Mouse (Mus musculus) liver, embryonic 12.5 days (tissue): ENCODE data around the gene Tctex1d2. TPM values are rescaled to one million over a fixed set of nuclear protein-coding genes. Genes with fewer than 3 reads are reported as not detected.

Source experiments
- ATAC-seq: fragments of 200-750 bp; cut with Nextera tagmentation; 2 replicates; pipeline ENCODE4 v1.8.0; 2017; ENCODE audit warnings: moderate number of reproducible peaks, mild to moderate bottlenecking, moderate library complexity
- H3K27ac ChIP-seq: fragments of 300-500 bp; sonication (generic); 2 replicates; pipeline ENCODE4 v1.5.1; 2016; ENCODE audit warnings: mild to moderate bottlenecking
- H3K27me3 ChIP-seq: fragments of 300-500 bp; sonication (generic); replicated peaks from 2 replicates; pipeline ENCODE4 v1.6.1; 2016; ENCODE audit warnings: mild to moderate bottlenecking, moderate library complexity
- H3K36me3 ChIP-seq: fragments of 300-500 bp; sonication (generic); 2 replicates; pipeline ENCODE4 v1.6.1; 2016; ENCODE audit warnings: mild to moderate bottlenecking, moderate library complexity
- H3K4me1 ChIP-seq: fragments of 300-500 bp; sonication (generic); 2 replicates; pipeline ENCODE4 v1.6.1; 2016
- H3K4me2 ChIP-seq: fragments of 300-500 bp; sonication (generic); 2 replicates; pipeline ENCODE4 v1.6.1; 2016; ENCODE audit warnings: mild to moderate bottlenecking, moderate library complexity
- H3K4me3 ChIP-seq: fragments of 300-500 bp; sonication (generic); 2 replicates; pipeline ENCODE4 v1.5.1; 2016; ENCODE audit warnings: mild to moderate bottlenecking, moderate library complexity
- H3K9ac ChIP-seq: fragments of 300-500 bp; sonication (generic); 2 replicates; pipeline ENCODE4 v1.6.1; 2016; ENCODE audit warnings: mild to moderate bottlenecking, moderate library complexity
- H3K9me3 ChIP-seq: fragments of 300-500 bp; sonication (generic); replicated peaks from 2 replicates; pipeline ENCODE4 v1.6.1; 2016; ENCODE audit warnings: mild to moderate bottlenecking, moderate library complexity
- WGBS: fragments of 180-500 bp; shearing (Covaris S2); methylation state at CpG from one replicate; pipeline ENCODE4 v1.1.7; 2016; ENCODE audit not compliant: insufficient replicate concordance; 5-methylcytosine and 5-hydroxymethylcytosine counted together
- polyA plus RNA-seq: library from polyadenylated mRNA; unstranded; fragments of >200 nt; fragmentation: Nextera tagmentation; extraction: Ambion mirVana; gene quantifications from 2 replicates; pipeline ENCODE4 v1.2.1, GENCODE M21; 2016

The Tctex1d2 gene
- polyA plus RNA-seq = 8.1 and 8.6 TPM in 2 replicates

GRCm38 (mm10) chr16:32419517-32420483 lies at the start of gene Tctex1d2:
Gene Tctex1d2, plus strand, starts transcription at chr16:32419702.
- Histone ChIP-seq H3K36me3 (no peaks in the 10 kb centered on the region), H3K4me2 (peak within 1 kb of the TSS; percentile 81), H3K27ac (peak within 1 kb of the TSS; percentile 59; the same call in 1 of the 2 replicates), H3K27me3 (0 out of 2 replicates have a peak, but pooled peaks cover 3% of the 10 kb centered on the region), H3K9ac (peak within 1 kb of the TSS; percentile 66), H3K4me3 (peak within 1 kb of the TSS; percentile 65), H3K9me3 (no peaks in the 10 kb centered on the region), H3K4me1 (peaks cover 18% of the 10 kb centered on the region)
- ATAC-seq = peak; percentile 88
- WGBS = 4% methylated on average over 45 of the region's 45 CpGs

GRCm38 (mm10) chr16:32371351-32371750 lies 48.2 kb upstream of the Tctex1d2 start:
- no peaks in the 10 kb centered on the region for H3K9me3 ChIP-seq
- WGBS = 72% methylated on average over 4 of the region's 4 CpGs
- ATAC-seq = no peak
- H3K4me2 ChIP-seq = no peak overlapping the region
- H3K9ac ChIP-seq = no peak overlapping the region
- peaks cover 72% of the 10 kb centered on the region for H3K36me3 ChIP-seq
- H3K4me1 ChIP-seq = no peaks in the 10 kb centered on the region
- H3K27me3 ChIP-seq = no peaks in the 10 kb centered on the region
- no peak overlapping the region for H3K27ac ChIP-seq
- H3K4me3 ChIP-seq = no peak overlapping the region

GRCm38 (mm10) chr16:32379575-32379974 lies 39.9 kb upstream of the Tctex1d2 start:
- Histone ChIP-seq H3K4me1 (peaks cover under 1% of the 10 kb centered on the region; the same call in 1 of the 2 replicates), H3K9ac (no peak overlapping the region), H3K27ac (no peak overlapping the region), H3K4me3 (no peak overlapping the region), H3K27me3 (no peaks in the 10 kb centered on the region), H3K36me3 (peaks cover 89% of the 10 kb centered on the region), H3K4me2 (no peak overlapping the region), H3K9me3 (no peaks in the 10 kb centered on the region)
- no peak for ATAC-seq
- WGBS = 85% methylated on average over 2 of the region's 2 CpGs

- H3K9ac ChIP-seq = no peak overlapping the region
- H3K27me3 ChIP-seq = no peaks in the 10 kb centered on the region
- H3K27ac ChIP-seq = no peak overlapping the region
- no peak overlapping the region for H3K4me2 ChIP-seq
- no peak overlapping the region for H3K4me3 ChIP-seq
- peaks cover 86% of the 10 kb centered on the region for H3K36me3 ChIP-seq
- no peaks in the 10 kb centered on the region for H3K9me3 ChIP-seq
- ATAC-seq = no peak
- H3K4me1 ChIP-seq = peaks cover 6% of the 10 kb centered on the region; the same call in 1 of the 2 replicates
These were observed 36.6 kb upstream of the Tctex1d2 start for GRCm38 (mm10) chr16:32382901-32383300.

GRCm38 (mm10) chr16:32384885-32385284 lies 34.6 kb upstream of the Tctex1d2 start:
- ATAC-seq = no peak
- 44% methylated on average over 2 of the region's 2 CpGs for WGBS
- H3K4me2 ChIP-seq = no peak overlapping the region
- no peak overlapping the region for H3K9ac ChIP-seq
- no peak overlapping the region for H3K4me3 ChIP-seq
- peaks cover 66% of the 10 kb centered on the region for H3K36me3 ChIP-seq
- no peak overlapping the region for H3K27ac ChIP-seq
- H3K27me3 ChIP-seq = no peaks in the 10 kb centered on the region
- H3K4me1 ChIP-seq = peaks cover 19% of the 10 kb centered on the region
- no peaks in the 10 kb centered on the region for H3K9me3 ChIP-seq

- H3K36me3 ChIP-seq = peaks cover 64% of the 10 kb centered on the region
- H3K27me3 ChIP-seq = no peaks in the 10 kb centered on the region
- H3K4me1 ChIP-seq = peaks cover 23% of the 10 kb centered on the region
- ATAC-seq = no peak
- H3K4me2 ChIP-seq = no peak overlapping the region
- H3K27ac ChIP-seq = no peak overlapping the region
- WGBS = 89% methylated on average over 3 of the region's 3 CpGs
- H3K4me3 ChIP-seq = no peak overlapping the region
- no peak overlapping the region for H3K9ac ChIP-seq
- H3K9me3 ChIP-seq = no peaks in the 10 kb centered on the region
These were observed 32.7 kb upstream of the Tctex1d2 start for GRCm38 (mm10) chr16:32386826-32387225.

GRCm38 (mm10) chr16:32389049-32389448 lies 30.5 kb upstream of the Tctex1d2 start:
- Histone ChIP-seq H3K9ac (0 out of 2 replicates have a peak overlapping the region, but pooled peaks have one; percentile 35), H3K36me3 (peaks cover 51% of the 10 kb centered on the region), H3K4me1 (peaks cover 23% of the 10 kb centered on the region), H3K27me3 (no peaks in the 10 kb centered on the region), H3K4me3 (no peak overlapping the region), H3K9me3 (no peaks in the 10 kb centered on the region), H3K27ac (peak overlapping the region; percentile 56; the same call in 1 of the 2 replicates), H3K4me2 (no peak overlapping the region)
- no peak; the same call in 1 of the 2 replicates for ATAC-seq

GRCm38 (mm10) chr16:32389841-32390240 lies 29.7 kb upstream of the Tctex1d2 start:
- no peaks in the 10 kb centered on the region for H3K9me3 ChIP-seq
- peaks cover 46% of the 10 kb centered on the region for H3K36me3 ChIP-seq
- no peak overlapping the region for H3K9ac ChIP-seq
- no peak overlapping the region for H3K4me2 ChIP-seq
- H3K27me3 ChIP-seq = no peaks in the 10 kb centered on the region
- peaks cover 19% of the 10 kb centered on the region for H3K4me1 ChIP-seq
- 65% methylated on average over 3 of the region's 3 CpGs for WGBS
- no peak overlapping the region for H3K4me3 ChIP-seq
- no peak for ATAC-seq
- 0 out of 2 replicates have a peak overlapping the region, but pooled peaks have one; percentile 56 for H3K27ac ChIP-seq

GRCm38 (mm10) chr16:32390882-32391281 lies 28.6 kb upstream of the Tctex1d2 start:
- ATAC-seq = no peak
- Histone ChIP-seq H3K36me3 (peaks cover 36% of the 10 kb centered on the region), H3K27me3 (no peaks in the 10 kb centered on the region), H3K9me3 (no peaks in the 10 kb centered on the region), H3K4me3 (no peak overlapping the region), H3K4me1 (peaks cover 24% of the 10 kb centered on the region), H3K9ac (no peak overlapping the region), H3K4me2 (no peak overlapping the region), H3K27ac (no peak overlapping the region)
- WGBS = 81% methylated on average over 3 of the region's 3 CpGs

GRCm38 (mm10) chr16:32395679-32396540 lies 23.6 kb upstream of the Tctex1d2 start:
- peak overlapping the region; percentile 27; the same call in 1 of the 2 replicates for H3K27ac ChIP-seq
- H3K4me3 ChIP-seq = no peak overlapping the region
- H3K9me3 ChIP-seq = no peaks in the 10 kb centered on the region
- no peak overlapping the region; the same call in 1 of the 2 replicates for H3K9ac ChIP-seq
- H3K27me3 ChIP-seq = no peaks in the 10 kb centered on the region
- peaks cover 11% of the 10 kb centered on the region; the same call in 1 of the 2 replicates for H3K4me1 ChIP-seq
- no peak for ATAC-seq
- WGBS = 48% methylated on average over 6 of the region's 6 CpGs
- peaks cover 17% of the 10 kb centered on the region for H3K36me3 ChIP-seq
- no peak overlapping the region; the same call in 1 of the 2 replicates for H3K4me2 ChIP-seq

- 63% methylated on average over 3 of the region's 3 CpGs for WGBS
- H3K4me3 ChIP-seq = no peak overlapping the region
- H3K27ac ChIP-seq = no peak overlapping the region; the same call in 1 of the 2 replicates
These were observed 23.0 kb upstream of the Tctex1d2 start for GRCm38 (mm10) chr16:32396541-32396835.

More at GRCm38 (mm10) chr16:32396541-32396835, 23.0 kb upstream of the Tctex1d2 start:
- Histone ChIP-seq H3K9me3 (no peaks in the 10 kb centered on the region), H3K36me3 (peaks cover 12% of the 10 kb centered on the region), H3K27me3 (no peaks in the 10 kb centered on the region), H3K9ac (no peak overlapping the region), H3K4me1 (peaks cover 11% of the 10 kb centered on the region; the same call in 1 of the 2 replicates), H3K4me2 (no peak overlapping the region)
- no peak for ATAC-seq
